Mouse (Mus musculus): ENCODE measurements around the gene Gnaz.

- no peak for TF ChIP-seq CTCF (IDR thresholded peaks at IDR 0.05; ENCODE audit: control insufficient read depth, insufficient read depth, insufficient read length)
- TF ChIP-seq MYOD1 (IDR thresholded peaks at IDR 0.05; ENCODE audit: control insufficient read depth, insufficient read length, low read depth), result no peak
Observed at GRCm38 (mm10) chr10:74981159-74981558, 14.2 kb downstream of the Gnaz start.
